Mouse (Mus musculus) embryonic stem cell, embryonic (primary cell): ENCODE measurements around the gene Rftn2.
"Not testable (repeated sequence)": the region's sequence is repeated elsewhere in the genome, so short reads cannot be mapped to it uniquely, and the experiment has no call there.

ENCODE experiments used
- CTCF ChIA-PET, 4 experiments: fragments of 300-600 bp in 2 of 4; fragments of 350-600 bp in 2 of 4; sonication (Branson Sonifier 250); formaldehyde crosslinking; loops; one replicate each; lab custom pipeline; 2022; ENCODE audit warnings: inconsistent platforms in 2 of 4; lab: Charles Lee
- POLR2A ChIA-PET, 4 experiments: fragments of 300-600 bp in 2 of 4; fragments of 350-600 bp in 2 of 4; sonication (Branson Sonifier 250); formaldehyde crosslinking; loops; one replicate each; lab custom pipeline; 2022; ENCODE audit warnings: antibody characterized with exemption in 4 of 4, inconsistent platforms in 1 of 4; lab: Charles Lee

Rftn2 gene

GRCm38 (mm10) chr1:55130190-55130916 lies 96.2 kb downstream of the Rftn2 start:
- CTCF ChIA-PET = interaction anchor here in 2 of 4 experiments (1.1 to 1.8 kb wide), 2 partner anchors 24 to 63 kb away, joined by 3 to 5 read pairs; no protein-coding TSS in a partner anchor
- POLR2A ChIA-PET = interaction anchor here (0.5 to 7.6 kb wide), 63 partner anchors 9 to 646 kb away, joined by 3 to 72 read pairs (median 4); partner anchors contain the start of genes Hspd1 (in 3 of the 4), Hspe1 (in 3 of the 4) and Coq10b (in 1 of the 4)

- POLR2A ChIA-PET = interaction anchor here in 3 of 4 experiments (0.6 to 7.6 kb wide), 19 partner anchors 11 to 90 kb away, joined by 3 to 67 read pairs (median 5); partner anchors contain the start of genes Hspd1 (in 1 of the 3) and Hspe1 (in 1 of the 3)
- CTCF ChIA-PET = no interaction called here
Measured at GRCm38 (mm10) chr1:55129716-55130115, 96.9 kb downstream of the Rftn2 start.

- CTCF ChIA-PET, POLR2A ChIA-PET: not testable (repeated sequence)
Measured at GRCm38 (mm10) chr1:55124136-55124535, 102.4 kb downstream of the Rftn2 start.

GRCm38 (mm10) chr1:55123561-55123960 lies 103.0 kb downstream of the Rftn2 start:
- ChIA-PET CTCF (no interaction called here), POLR2A (interaction anchor here in 1 of 4 experiments (0.8 kb wide), 1 partner anchor 14 kb away, joined by 5 read pairs; no protein-coding TSS in a partner anchor)

- CTCF ChIA-PET = no interaction called here
- POLR2A ChIA-PET = interaction anchor here in 1 of 4 experiments (0.8 kb wide), 1 partner anchor 13 kb away, joined by 5 read pairs; no protein-coding TSS in a partner anchor
Measured at GRCm38 (mm10) chr1:55123046-55123445, 103.5 kb downstream of the Rftn2 start.
